Mouse (Mus musculus): ENCODE measurements around the gene Mrgpra1. TPM values are rescaled to one million over a fixed set of nuclear protein-coding genes. Genes with fewer than 3 reads are reported as not detected.
"Not testable (repeated sequence)": the region's sequence is repeated elsewhere in the genome, so short reads cannot be mapped to it uniquely, and the experiment has no call there.

Mrgpra1 gene
- not detected for total RNA-seq (2021)

- intact Hi-C loops (cut with DNase I), result no loop called here
- no peak for DNase-seq (ENCODE audit: low spot score in 2 of 2)
Observed at GRCm38 (mm10) chr7:47354140-47354539, at the start of gene Mrgpra1. Mrgpra1 (minus strand) TSS chr7:47354240.

GRCm38 (mm10) chr7:47401125-47401524, 47.1 kb upstream of the Mrgpra1 start:
- no peak for DNase-seq (ENCODE audit: low spot score in 2 of 2)
- intact Hi-C loops (cut with DNase I), result no loop called here

- no peak for DNase-seq (ENCODE audit: low spot score in 2 of 2)
- intact Hi-C loops (cut with DNase I), result no loop called here
Observed at GRCm38 (mm10) chr7:47348421-47348820, 5.6 kb downstream of the Mrgpra1 start.

GRCm38 (mm10) chr7:47345905-47346478, 8.0 kb downstream of the Mrgpra1 start:
- intact Hi-C loops (cut with DNase I), result no loop called here
- DNase-seq (ENCODE audit: low spot score in 2 of 2), result no peak

GRCm38 (mm10) chr7:47341887-47342286, 12.2 kb downstream of the Mrgpra1 start:
- DNase-seq (ENCODE audit: low spot score in 2 of 2); intact Hi-C loops (cut with DNase I): not testable (repeated sequence)

GRCm38 (mm10) chr7:47341389-47341788, 12.7 kb downstream of the Mrgpra1 start:
- DNase-seq (ENCODE audit: low spot score in 2 of 2); intact Hi-C loops (cut with DNase I): not testable (repeated sequence)

GRCm38 (mm10) chr7:47318299-47318698, 35.7 kb downstream of the Mrgpra1 start:
- no peak for DNase-seq (ENCODE audit: low spot score in 2 of 2)
- intact Hi-C loops (cut with DNase I), result no loop called here

- no peak for DNase-seq (ENCODE audit: low spot score in 2 of 2)
- intact Hi-C loops (cut with DNase I), result no loop called here
Observed at GRCm38 (mm10) chr7:47312289-47312688, 41.8 kb downstream of the Mrgpra1 start.

- intact Hi-C loops (cut with DNase I), result loop anchor here (10.0 kb wide), 1 partner anchor 55 kb away; no protein-coding TSS in a partner anchor
- DNase-seq (ENCODE audit: low spot score in 2 of 2), result no peak
Observed at GRCm38 (mm10) chr7:47309855-47310254, 44.2 kb downstream of the Mrgpra1 start.

GRCm38 (mm10) chr7:47304661-47305060, 49.4 kb downstream of the Mrgpra1 start:
- intact Hi-C loops (cut with DNase I), result loop anchor here (10.0 kb wide), 1 partner anchor 60 kb away; no protein-coding TSS in a partner anchor

GRCm38 (mm10) chr7:47299612-47300011, 54.4 kb downstream of the Mrgpra1 start:
- not testable (repeated sequence) for DNase-seq (ENCODE audit: low spot score in 2 of 2)

More at GRCm38 (mm10) chr7:47304661-47305060, 49.4 kb downstream of the Mrgpra1 start:
- DNase-seq (ENCODE audit: low spot score in 2 of 2), result not testable (repeated sequence)

More at GRCm38 (mm10) chr7:47299612-47300011, 54.4 kb downstream of the Mrgpra1 start:
- intact Hi-C loops (cut with DNase I), result loop anchor here (10.0 kb wide), 1 partner anchor 65 kb away; no protein-coding TSS in a partner anchor

Other genes with a start within 250 kb of the Mrgpra1 start
- gene Ptpn5, start 220.6 kb downstream of the Mrgpra1 start, total RNA-seq (2021), result 100 to 1,000 TPM; 149 to 184 TPM
- not detected for gene Mrgpra6, start 149.3 kb downstream of the Mrgpra1 start, total RNA-seq (2021)
- not detected for gene Mrgpra9, start 101.4 kb downstream of the Mrgpra1 start, total RNA-seq (2021)
- gene Mrgpra2a, start 97.9 kb upstream of the Mrgpra1 start, total RNA-seq (2021), result not detected
- gene Mrgpra2b, start 174.6 kb upstream of the Mrgpra1 start, total RNA-seq (2021), result not detected
- gene Mrgpra3, start 247.1 kb upstream of the Mrgpra1 start, total RNA-seq (2021), result not detected